Mouse (Mus musculus) thymus, postnatal 0 days (tissue): ENCODE measurements around the gene Lin37. TPM values are rescaled to one million over a fixed set of nuclear protein-coding genes. Genes with fewer than 3 reads are reported as not detected.

Experiments
- DNase-seq: peaks from one replicate; pipeline ENCODE4 v3.0.0-alpha.2; 2015; ENCODE audit warnings: low spot score
- polyA plus RNA-seq: library from polyadenylated mRNA; unstranded; fragments of >200 nt; fragmentation: Nextera tagmentation; extraction: Ambion mirVana; gene quantifications from 2 replicates; pipeline ENCODE4 v1.2.1, GENCODE M21; 2015

Lin37 gene
- polyA plus RNA-seq = 91.1 and 96.6 TPM in 2 replicates

DNA sequence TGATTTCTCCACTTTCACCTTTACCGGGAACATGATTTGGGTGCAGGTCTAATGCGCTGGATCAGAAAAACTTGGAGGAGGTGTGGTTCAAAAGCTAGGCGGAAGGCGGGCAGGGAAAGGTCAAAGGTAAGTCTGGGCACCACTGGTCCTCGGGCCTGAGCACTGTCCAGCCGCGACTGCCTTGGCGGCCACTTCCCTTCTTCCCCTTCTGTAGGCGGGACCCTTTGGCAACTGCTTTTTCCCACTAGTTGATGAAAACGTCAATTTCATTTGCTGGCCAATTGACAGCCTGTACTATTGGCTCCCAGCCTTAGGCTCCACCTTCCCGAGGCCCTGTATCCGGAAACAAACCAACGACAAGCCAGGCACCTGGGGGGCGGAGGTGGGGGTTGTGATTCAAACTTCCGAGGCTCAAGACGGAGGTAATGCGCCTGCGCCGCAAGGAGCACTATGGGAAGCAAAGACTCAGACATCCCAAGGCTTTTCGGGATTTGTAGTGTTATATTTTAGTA lies at the start of gene Lin37:
Gene Lin37, minus strand, starts transcription at position 396 of the 512 bp plus-strand sequence.
- DNase-seq = peak; percentile 96

DNA sequence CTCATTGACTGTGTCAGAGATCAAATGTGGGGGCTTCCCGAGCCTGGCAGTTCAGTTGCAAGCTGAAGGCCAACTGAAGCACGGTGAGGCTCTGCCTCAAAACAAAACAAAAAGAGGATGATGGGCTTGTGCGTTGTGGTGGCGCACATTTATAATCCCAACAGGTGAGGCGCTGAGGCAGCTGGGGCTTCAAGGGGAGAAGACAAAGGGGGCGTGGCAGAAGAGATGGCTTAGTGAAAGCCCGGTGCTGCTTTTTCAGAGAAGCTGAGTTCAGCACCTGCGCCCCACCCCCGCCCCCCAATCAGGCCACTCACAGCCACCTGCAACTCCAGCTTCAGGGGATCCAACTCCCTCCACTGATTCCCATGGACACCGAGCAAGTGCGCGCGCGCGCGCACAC lies 48.8 kb upstream of the Lin37 start:
- DNase-seq = peak; percentile 25

DNA sequence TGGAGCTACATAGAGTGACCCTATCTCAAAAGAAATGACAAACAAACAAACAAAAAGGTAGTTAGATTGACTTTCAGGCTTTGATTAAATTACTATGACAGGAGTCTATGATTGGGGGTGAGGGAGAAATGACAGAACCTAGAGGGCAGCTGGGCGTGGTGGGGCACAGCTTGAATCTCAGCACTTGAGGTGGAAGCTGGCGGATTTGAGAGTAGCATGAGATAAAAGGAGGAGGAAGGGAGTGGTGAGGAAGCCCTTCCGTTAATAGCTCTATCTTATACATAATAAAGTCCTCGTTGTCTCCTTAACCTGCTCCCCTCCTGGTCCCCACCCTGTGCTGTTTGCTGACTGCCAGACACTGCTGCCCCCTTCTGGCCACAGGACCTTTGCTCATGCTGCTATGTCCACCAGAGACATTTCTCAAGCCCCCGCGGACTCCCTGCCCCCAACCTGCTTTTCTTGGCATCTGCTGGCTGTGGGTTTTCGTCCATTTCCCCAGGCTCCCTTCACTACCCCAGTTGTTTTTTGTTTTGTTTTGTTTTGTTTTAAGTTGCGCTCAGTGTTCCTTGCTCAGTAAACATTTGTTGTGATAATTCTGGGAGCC lies 48.2 kb upstream of the Lin37 start:
- DNase-seq = peak; percentile 63

DNA sequence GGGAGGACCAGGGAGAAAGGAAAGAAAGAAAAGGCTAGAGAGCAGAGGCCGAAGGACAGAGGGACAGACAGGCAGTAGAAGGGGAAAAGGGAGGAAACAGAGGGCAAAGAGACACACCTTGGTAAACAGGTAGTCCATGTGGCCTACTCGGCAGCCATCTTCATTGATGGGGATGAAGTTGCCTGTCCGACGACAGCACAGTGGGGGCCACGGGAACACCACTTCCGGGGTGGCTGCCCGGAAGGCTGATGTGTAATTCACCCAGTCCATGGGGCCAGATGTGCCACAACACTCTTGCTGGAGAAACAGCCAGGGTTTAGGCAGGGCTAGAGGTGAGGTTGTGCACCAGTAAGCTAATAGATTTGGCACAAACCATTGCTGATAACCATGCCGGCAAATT lies 45.3 kb upstream of the Lin37 start:
- no peak for DNase-seq

DNA sequence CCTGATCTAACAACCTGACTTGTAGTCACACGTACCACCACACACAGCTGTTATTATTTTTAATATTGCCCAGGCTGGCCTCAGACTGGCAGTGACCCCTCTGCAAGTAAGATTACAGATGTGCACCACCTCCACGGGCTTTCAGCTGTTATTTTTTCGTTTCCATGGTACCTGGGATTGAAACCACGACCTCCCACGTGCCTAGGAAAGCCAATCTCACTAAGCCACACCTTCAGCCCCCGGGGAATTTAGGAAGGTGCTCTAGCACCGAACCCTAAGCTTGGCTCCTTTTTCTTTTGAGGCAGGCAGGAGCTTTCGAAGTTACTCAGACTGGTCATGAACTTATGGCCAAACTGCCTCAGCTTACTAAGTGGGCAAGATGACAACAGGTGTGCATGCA lies 44.8 kb upstream of the Lin37 start:
- no peak for DNase-seq

GRCm38 (mm10) chr7:30602583-30602982 lies 42.9 kb upstream of the Lin37 start:
- no peak for DNase-seq

DNA sequence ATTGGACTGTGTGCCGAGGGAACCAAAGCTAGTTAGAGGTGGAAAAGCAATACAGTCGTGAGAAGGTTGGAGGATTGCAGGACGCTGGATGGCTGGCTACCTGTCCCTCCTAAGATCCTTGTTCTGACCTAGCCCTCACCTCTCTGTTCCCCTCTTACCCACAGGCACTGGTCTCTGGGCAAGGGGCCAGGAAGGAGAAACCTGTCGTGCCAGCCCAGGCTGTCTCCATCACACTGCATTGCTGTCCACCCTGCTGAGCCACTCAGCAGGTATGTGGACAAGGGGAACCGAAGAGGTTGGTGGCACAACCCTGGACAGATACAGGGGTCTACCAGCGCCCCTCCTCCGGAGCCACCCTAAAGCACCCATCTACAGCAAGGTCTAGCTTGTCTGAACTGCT lies 41.0 kb upstream of the Lin37 start:
- DNase-seq = no peak

GRCm38 (mm10) chr7:30599933-30600353 lies 40.3 kb upstream of the Lin37 start:
- DNase-seq = peak; percentile 79

DNA sequence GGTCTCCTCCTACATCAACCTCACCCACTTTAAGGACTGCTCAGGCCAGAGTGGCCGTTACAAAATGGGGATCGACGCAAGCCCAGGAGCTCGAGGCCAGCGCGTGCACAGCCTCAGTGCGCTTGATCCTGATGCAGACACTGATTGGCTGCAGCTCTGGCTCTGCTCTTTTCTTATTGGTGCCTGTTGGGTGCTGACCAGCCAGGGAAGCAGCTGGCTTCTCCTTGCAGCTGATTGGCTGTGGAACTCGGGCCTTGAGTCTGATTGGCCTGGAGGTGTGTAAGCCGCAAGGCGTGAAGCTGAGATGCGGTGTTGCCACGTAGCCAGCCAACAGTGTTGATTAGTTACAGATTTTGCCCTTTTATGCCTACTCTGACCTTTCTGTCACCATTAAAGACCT lies 39.1 kb upstream of the Lin37 start, which contains the start of gene Zbtb32:
Gene Zbtb32, minus strand, starts transcription at position 124 of the 400 bp plus-strand sequence.
- DNase-seq = no peak

DNA sequence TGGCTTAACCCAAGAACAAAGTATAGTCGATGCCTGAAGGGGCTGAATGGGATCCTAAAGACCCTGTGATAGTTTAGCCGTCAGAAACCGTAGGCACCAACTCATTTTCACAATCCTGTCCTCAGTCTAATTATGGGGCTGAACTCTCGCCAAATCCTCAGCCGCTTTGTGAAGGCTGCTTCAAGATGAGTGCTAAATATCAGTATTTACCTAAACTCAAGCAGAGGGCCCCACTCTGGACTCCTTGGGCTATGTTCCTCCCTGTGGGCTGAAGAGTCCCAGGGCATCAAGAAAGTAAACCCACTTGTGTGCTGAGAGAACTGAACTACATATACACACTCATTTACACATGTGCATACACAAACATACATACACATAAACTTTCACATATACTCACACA lies 37.2 kb upstream of the Lin37 start:
- no peak for DNase-seq

DNA sequence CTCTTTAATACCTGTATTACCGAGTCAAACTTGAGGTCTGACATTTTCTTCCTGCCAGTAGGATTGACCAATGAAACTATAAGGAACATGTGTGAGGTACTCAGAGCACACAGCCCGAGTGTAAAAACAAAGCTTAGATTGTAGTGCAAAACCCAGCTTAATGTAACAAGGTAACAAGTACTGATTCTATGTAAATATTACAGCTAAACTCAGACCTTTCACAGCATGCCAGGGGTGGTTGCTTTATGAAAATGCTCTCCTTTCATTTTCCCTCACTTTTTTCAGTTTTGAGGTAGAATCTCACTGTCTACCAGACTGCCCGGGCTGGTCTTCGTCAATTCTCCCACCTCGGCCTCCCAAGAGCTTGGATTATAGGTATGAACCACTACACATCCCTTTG lies 36.5 kb upstream of the Lin37 start:
- DNase-seq = no peak

GRCm38 (mm10) chr7:30594510-30595024 lies 34.9 kb upstream of the Lin37 start:
- DNase-seq = no peak

DNA sequence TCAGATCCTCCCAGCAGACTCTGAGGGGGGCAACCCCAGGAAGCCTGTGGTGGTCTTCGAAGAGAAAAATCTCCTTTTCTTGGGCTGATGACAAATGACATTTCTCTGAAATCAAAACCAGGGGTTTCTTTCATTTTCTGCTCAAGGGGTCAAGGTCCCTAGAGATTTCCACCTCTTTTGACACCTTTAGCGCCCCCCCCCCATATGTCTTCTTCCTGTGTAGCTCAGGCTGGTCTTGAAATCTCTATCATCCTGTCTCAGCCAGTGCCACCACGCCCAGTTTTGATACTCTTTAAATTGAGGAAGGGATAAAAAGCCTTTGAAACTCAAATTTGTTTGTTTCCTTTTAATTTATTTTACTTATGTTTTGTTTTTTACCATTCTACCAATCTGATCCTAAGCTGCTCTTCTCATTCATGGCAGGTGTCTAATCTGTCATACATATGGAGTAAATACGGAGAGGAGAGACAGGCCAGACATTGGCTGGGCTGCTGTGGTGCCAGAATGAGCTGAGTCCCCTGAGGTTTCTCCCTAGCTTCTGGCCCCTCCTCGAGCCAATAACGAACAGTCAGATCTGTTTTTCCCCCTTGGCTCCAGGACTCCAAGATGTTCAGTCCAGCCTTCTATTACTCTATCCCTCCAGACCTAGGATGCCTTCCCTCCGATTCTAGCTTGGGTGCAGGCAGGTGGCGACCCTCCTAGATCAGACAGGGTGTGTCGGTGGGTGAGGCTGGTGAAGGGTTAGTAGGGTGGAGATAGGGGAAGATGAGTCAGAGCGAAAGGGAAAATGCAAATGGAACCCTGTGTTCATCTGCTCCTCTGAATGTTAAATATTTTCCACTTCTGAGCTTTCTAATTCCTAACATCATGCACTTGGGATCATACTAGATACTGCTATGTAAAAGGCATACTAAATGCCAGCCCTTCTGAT lies 34.2 kb upstream of the Lin37 start:
- no peak for DNase-seq

DNA sequence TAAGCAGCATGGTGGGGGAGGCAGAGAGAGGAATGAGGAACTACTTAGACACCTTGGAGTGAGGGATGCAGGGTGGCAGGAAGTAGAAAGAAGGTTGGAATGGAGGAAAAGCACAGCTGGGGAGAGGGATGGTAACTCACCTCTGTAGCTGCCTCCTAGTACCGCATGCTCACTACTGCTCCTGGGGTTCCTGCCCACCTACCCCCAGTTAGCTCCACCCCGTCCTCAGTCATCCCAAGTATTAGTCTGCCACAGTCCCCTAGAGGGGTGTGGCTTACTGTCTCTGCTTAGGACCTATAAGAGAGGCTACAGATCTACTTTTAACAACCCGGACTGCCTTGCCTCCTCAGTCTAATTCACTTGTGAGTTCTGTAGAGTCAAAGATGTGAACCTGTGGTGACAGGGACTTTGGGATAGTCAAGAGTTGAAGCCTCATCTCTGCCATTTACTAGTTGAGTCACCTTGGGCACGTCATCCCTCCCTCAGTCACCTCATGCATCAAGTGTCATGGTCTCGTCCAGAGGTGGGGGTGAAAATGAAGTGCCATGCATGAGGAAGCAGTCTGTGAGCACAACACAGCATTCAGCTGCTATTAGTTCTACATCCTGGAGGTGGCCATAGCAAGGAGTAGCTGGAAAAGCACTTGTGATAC lies 33.3 kb upstream of the Lin37 start:
- DNase-seq = no peak

DNA sequence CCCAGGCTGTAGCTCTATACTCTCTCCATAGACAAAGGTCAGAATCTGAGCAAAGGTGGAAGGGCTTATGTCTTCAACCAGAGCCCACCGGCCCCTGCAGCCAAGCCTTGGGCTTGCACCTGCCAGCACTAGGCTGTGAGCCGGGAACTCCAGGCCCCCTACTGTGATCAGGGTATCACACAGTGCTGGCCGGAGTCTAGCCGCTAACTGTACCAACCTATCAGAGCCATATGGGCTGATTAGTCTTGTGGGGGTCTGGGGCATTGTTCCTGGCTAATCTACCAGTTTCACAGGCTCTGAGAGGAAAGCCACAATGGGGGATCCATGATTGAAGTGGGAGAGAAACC lies 31.9 kb upstream of the Lin37 start:
- DNase-seq = no peak

DNA sequence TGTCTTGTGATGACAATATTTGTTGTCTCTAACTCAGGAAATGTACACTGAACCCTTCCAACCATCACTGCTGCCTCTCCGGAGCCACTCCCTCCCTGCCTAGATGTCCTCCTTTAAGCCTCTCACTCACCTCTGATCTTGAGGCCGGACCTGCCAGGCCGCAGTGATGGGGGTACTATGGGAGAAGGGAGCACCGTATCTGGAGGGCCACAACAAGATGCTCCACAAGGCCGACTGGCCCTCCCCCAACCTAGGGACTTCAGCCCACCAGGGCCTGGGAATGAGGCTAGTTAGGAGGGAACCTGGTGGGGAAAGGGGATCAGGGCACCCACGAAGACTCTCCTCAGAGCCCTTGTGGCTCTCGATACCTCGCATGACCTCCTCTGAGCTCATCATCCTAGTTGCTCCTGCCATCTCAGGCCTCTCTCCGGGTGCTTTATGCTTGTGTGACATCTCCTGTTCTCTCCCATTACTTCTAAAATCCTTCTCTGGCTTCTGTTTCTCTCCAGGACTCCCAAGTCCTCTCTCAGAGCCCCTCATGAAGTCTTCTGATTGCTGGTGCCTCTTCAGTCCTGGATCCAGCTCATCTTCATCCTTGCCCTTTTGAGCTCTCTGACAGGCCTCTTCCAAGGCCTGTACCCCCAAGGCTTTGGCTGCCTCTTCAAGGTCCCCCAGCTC lies 31.4 kb upstream of the Lin37 start:
- no peak for DNase-seq

DNA sequence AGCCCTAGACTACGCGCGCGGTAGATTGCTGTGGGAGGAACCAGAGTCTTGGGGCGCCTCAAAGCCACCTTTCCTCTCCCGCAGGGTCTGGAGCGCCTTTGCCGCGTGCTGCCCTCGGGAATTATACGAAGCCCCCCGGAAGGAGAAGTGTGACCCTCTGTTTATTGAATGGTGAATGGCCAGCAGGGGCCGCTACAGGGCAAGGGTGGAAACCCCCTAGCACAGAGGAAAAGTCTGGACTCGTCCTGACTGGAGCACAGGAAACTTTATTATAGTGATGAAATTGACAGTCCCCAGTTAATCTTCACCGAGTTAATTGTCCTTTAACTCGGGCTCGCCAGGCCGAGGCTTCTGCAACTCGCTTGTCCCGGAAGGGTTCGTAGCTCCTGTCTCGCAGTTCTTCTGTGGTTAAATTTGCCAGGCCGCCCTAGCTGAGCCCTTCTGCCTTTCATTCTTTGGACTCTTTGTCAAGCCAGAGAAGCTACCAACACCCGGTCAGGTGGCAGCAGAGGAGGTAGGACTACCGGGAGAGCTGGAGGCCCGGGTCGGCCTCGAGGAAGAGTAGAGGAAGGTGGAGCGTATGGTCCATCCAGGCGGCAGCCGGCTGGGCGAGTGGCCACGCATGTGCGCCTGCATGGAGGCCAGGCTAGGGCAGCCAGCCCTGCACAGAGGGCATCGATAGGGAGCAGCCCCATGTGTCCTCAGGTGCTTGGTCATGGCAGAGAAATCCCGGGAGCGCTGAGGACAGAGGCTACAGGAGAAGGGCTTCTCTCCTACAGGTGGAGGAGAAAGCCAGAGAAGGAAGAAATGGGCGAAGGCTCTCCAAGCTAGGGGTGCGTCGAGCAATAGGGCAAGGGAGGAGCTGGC lies 30.0 kb upstream of the Lin37 start:
- peak; percentile 80 for DNase-seq

DNA sequence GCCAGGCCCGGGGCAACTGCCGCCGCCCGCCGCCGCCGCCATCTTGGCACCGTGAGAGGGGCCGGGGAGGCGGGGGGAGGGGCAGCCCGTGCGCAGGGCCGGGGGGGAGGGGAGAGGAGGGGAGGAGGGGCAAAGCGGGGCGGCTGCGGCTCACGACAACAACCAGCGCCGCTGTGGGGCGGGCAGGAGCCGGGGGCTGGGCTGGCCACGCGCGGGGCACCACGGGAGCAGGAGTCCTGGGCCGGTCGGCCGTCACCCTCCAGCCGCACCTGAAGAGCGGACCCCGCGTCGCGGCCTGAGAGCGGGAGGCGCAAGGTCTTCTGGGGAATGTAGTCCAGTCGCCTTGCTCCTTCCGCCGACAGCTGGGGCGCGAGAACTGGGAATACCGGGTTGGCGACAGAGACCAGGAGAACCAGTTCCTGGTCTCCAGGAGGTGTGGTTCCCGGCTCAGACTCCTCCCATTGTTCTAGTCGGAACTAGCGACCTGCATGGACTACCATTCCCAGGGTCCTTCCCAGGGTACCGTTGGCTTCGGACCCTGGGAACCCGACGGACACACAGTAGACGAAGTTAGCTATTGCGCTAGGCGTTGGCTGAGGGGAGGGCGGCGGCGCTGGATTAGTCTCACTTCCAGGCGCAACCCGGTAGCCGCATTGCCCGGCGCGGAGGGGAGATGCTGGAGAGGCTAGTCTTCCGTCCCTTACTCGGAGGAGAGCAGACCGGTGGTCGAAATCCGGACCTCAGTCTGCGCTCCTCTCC lies 29.2 kb upstream of the Lin37 start, which contains the start of gene Kmt2b:
Gene Kmt2b, minus strand, starts transcription at position 51 of the 759 bp plus-strand sequence.
- DNase-seq = peak; percentile 90
